Mouse (Mus musculus) testis, postnatal 14 days (tissue): ENCODE measurements around the gene Magoh.

Experiments used
- DNase-seq: peaks from one replicate; pipeline ENCODE4 v3.0.0; 2021; ENCODE audit warnings: low spot score

Gene Magoh

GRCm38 (mm10) chr4:107889731-107890432 lies 10.3 kb downstream of the Magoh start, which contains the start of gene 0610037L13Rik:
TSS of gene 0610037L13Rik (plus strand) at chr4:107889813.
- DNase-seq, result peak; percentile 96

GRCm38 (mm10) chr4:107892663-107893062 lies 13.1 kb downstream of the Magoh start:
- DNase-seq, result no peak

GRCm38 (mm10) chr4:107899211-107899927 lies 19.8 kb downstream of the Magoh start:
- DNase-seq, result no peak

- no peak for DNase-seq
These were observed 20.7 kb downstream of the Magoh start for GRCm38 (mm10) chr4:107900206-107900605.

- DNase-seq, result no peak
These were observed 24.7 kb downstream of the Magoh start for GRCm38 (mm10) chr4:107904252-107904651.

GRCm38 (mm10) chr4:107906561-107906960 lies 27.0 kb downstream of the Magoh start:
- DNase-seq, result no peak

- no peak for DNase-seq
These were observed 30.5 kb downstream of the Magoh start for GRCm38 (mm10) chr4:107910020-107910419.

GRCm38 (mm10) chr4:107920336-107920735 lies 40.8 kb downstream of the Magoh start:
- DNase-seq, result no peak

- no peak for DNase-seq
These were observed 41.7 kb downstream of the Magoh start for GRCm38 (mm10) chr4:107921152-107921695.

GRCm38 (mm10) chr4:107921952-107922351 lies 42.4 kb downstream of the Magoh start:
- no peak for DNase-seq

GRCm38 (mm10) chr4:107923145-107923802 lies 43.7 kb downstream of the Magoh start, which contains the start of gene Cpt2:
TSS of gene Cpt2 (minus strand) at chr4:107923610.
- DNase-seq, result peak; percentile 96

GRCm38 (mm10) chr4:107923803-107924194 lies 44.2 kb downstream of the Magoh start:
- no peak for DNase-seq

GRCm38 (mm10) chr4:107928269-107928668 lies 48.7 kb downstream of the Magoh start:
- DNase-seq, result no peak

- DNase-seq, result no peak
These were observed 49.2 kb downstream of the Magoh start for GRCm38 (mm10) chr4:107928726-107929125.

GRCm38 (mm10) chr4:107931453-107931852 lies 51.9 kb downstream of the Magoh start:
- DNase-seq, result no peak

- DNase-seq, result no peak
These were observed 53.7 kb downstream of the Magoh start for GRCm38 (mm10) chr4:107933239-107933638.

GRCm38 (mm10) chr4:107935254-107935653 lies 55.7 kb downstream of the Magoh start:
- no peak for DNase-seq
